ENCODE assay signal across 19 mouse cellular contexts in the genomic region with DNA sequence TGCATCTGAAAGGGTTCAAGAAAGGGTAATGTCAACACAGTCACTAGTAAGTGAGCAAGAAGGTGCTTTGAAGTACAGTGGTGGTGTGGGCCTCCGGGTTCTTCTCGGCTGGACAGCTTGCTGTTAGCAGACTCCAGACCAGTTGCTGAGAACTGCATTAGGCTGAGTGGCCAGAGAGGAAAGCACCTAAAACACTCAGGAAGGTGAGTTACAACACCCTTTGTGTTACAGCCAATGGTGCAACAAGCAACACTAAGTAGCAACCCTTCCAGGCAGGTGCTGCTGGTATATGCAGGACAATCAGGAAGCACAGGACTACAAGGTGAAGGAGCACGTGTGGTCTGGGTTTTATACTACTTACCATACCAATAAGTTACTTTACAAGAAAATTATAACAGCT.
DNase-seq lines count a peak whose midpoint lies in the region; ATAC-seq and TF ChIP-seq lines count a peak whose summit lies in the region.
"Had no signal": no experiment of that assay in that cellular context is flagged by ENCODE, and none has a peak within 500 bp of the region (broad histone marks: within the 10 kb centered on the region; RNA-seq: fewer than 3 reads in every experiment).

No protein-coding gene starts in this region.

- H3K4me2 ChIP-seq in heart, embryonic 14.5 days (ENCODE audit: low read length): no peak overlapping the region
- no peak overlapping the region for H3K4me2 ChIP-seq in kidney, embryonic 16.5 days (replicated peaks; ENCODE audit: low read depth, low read length)
- H3K4me2 ChIP-seq: embryonic facial prominence, embryonic 15.5 days; forebrain, embryonic 15.5 days; hindbrain, embryonic 15.5 days had no signal

- no peak for TF ChIP-seq CTCF in heart, adult 2 months (IDR thresholded peaks at IDR 0.05)

- no peak for ATAC-seq in heart, embryonic 14.5 days (ENCODE audit: insufficient number of reproducible peaks, insufficient read depth, low FRiP score, low read depth)
- peak; percentile 49 for ATAC-seq in megakaryocyte, adult 5-6 weeks (ENCODE audit: poor library complexity, severe bottlenecking)
- no peak for ATAC-seq in kidney, embryonic 16.5 days (ENCODE audit: low FRiP score, low TSS enrichment)
- ATAC-seq: forebrain, embryonic 15.5 days had no signal

- 65% methylated on average over 3 of the region's 3 CpGs for WGBS in heart, embryonic 10.5 days
- WGBS in heart, adult 2 months: 72% methylated on average over 3 of the region's 3 CpGs
- 57% methylated on average over 3 of the region's 3 CpGs for WGBS in heart, embryonic 14.5 days
- WGBS in kidney, embryonic 16.5 days: 60% methylated on average over 3 of the region's 3 CpGs

- H3K36me3 ChIP-seq in heart, embryonic 10.5 days: no peaks in the 10 kb centered on the region
- no peaks in the 10 kb centered on the region; the same call in none of the 2 replicates for H3K36me3 ChIP-seq in heart, adult 2 months (ENCODE audit: control insufficient read depth, insufficient read depth, low read length)
- no peaks in the 10 kb centered on the region for H3K36me3 ChIP-seq in heart, embryonic 14.5 days (ENCODE audit: control insufficient read depth, insufficient read depth, low read length)
- H3K36me3 ChIP-seq in kidney, embryonic 16.5 days (ENCODE audit: insufficient read depth, low read length): no peaks in the 10 kb centered on the region
- H3K36me3 ChIP-seq: embryonic facial prominence, embryonic 15.5 days; forebrain, embryonic 15.5 days; hindbrain, embryonic 15.5 days had no signal

- DNase-seq in heart, embryonic 10.5 days (ENCODE audit: low spot score): no peak
- DNase-seq in heart, adult 2 months: no peak
- no peak for DNase-seq in heart, postnatal 36 days
- DNase-seq in lung, postnatal 36 days: peak; percentile 28
- DNase-seq in lung, postnatal 10 days: no peak
- DNase-seq: adrenal gland, postnatal 10 days; cerebellum, adult 11 months; cerebellum, adult 8-10 months; cerebellum, postnatal 14 days; embryo, embryonic 11 days; gastrocnemius, postnatal 36 days; heart, postnatal 14 days had no signal

- no peak overlapping the region for H3K9ac ChIP-seq in heart, adult 2 months (ENCODE audit: low read depth, low read length)
- H3K9ac ChIP-seq in heart, embryonic 14.5 days (ENCODE audit: low read length): no peak overlapping the region
- no peak overlapping the region for H3K9ac ChIP-seq in kidney, embryonic 16.5 days (replicated peaks; ENCODE audit: low read length)
- H3K9ac ChIP-seq: embryonic facial prominence, embryonic 15.5 days; forebrain, embryonic 15.5 days; hindbrain, embryonic 15.5 days had no signal

- H3K27me3 ChIP-seq in heart, embryonic 10.5 days (ENCODE audit: insufficient read depth, poor library complexity, severe bottlenecking): no peaks in the 10 kb centered on the region
- no peaks in the 10 kb centered on the region for H3K27me3 ChIP-seq in heart, adult 2 months (ENCODE audit: control insufficient read depth, insufficient read depth, low read length)
- no peaks in the 10 kb centered on the region for H3K27me3 ChIP-seq in heart, embryonic 14.5 days (ENCODE audit: control insufficient read depth, insufficient read depth, low read length)
- H3K27me3 ChIP-seq in kidney, embryonic 16.5 days (ENCODE audit: insufficient read depth, low read length): no peaks in the 10 kb centered on the region
- H3K27me3 ChIP-seq: embryonic facial prominence, embryonic 15.5 days; forebrain, embryonic 15.5 days; hindbrain, embryonic 15.5 days had no signal

- peak overlapping the region; percentile 3; the same call in 1 of the 2 replicates for H3K27ac ChIP-seq in heart, embryonic 10.5 days
- H3K27ac ChIP-seq in heart, adult 2 months: no peak overlapping the region
- H3K27ac ChIP-seq in heart, embryonic 14.5 days (replicated peaks in 1 of 2; ENCODE audit: control insufficient read depth in 1 of 2, insufficient read depth in 1 of 2, low read depth in 2 of 2, low read length in 2 of 2): peak overlapping the region; percentile 26 to 46; a peak in 3 of 4 replicates
- H3K27ac ChIP-seq in kidney, embryonic 16.5 days (ENCODE audit: low read length): no peak overlapping the region
- H3K27ac ChIP-seq: embryonic facial prominence, embryonic 15.5 days; forebrain, embryonic 15.5 days; hindbrain, embryonic 15.5 days had no signal

- H3K4me3 ChIP-seq in heart, embryonic 10.5 days: no peak overlapping the region
- no peak overlapping the region for H3K4me3 ChIP-seq in heart, adult 2 months
- H3K4me3 ChIP-seq in heart, embryonic 14.5 days (ENCODE audit: control insufficient read depth in 1 of 2, insufficient read depth in 1 of 2, low read depth in 1 of 2, low read length in 2 of 2): no peak overlapping the region
- H3K4me3 ChIP-seq in kidney, embryonic 16.5 days (ENCODE audit: low read length): no peak overlapping the region
- H3K4me3 ChIP-seq: embryonic facial prominence, embryonic 15.5 days; erythroblast, embryonic 14.5 days; forebrain, embryonic 15.5 days; hindbrain, embryonic 15.5 days had no signal

- H3K79me2 ChIP-seq in heart, adult 2 months (replicated peaks; ENCODE audit: control insufficient read depth, insufficient read depth, low read length): no peaks in the 10 kb centered on the region; the same call in 1 of the 2 replicates

- intact Hi-C loops in heart, adult 2 months (cut with DNase I): no loop called here
- intact Hi-C loops in heart, postnatal 36 days (cut with DNase I): no loop called here

- no peaks in the 10 kb centered on the region for H3K9me3 ChIP-seq in heart, embryonic 10.5 days
- H3K9me3 ChIP-seq in heart, embryonic 14.5 days (ENCODE audit: control insufficient read depth, low read length): no peaks in the 10 kb centered on the region
- no peaks in the 10 kb centered on the region for H3K9me3 ChIP-seq in kidney, embryonic 16.5 days (ENCODE audit: low read length)
- H3K9me3 ChIP-seq: embryonic facial prominence, embryonic 15.5 days; forebrain, embryonic 15.5 days; hindbrain, embryonic 15.5 days had no signal

- no peak for TF ChIP-seq POLR2A in heart, adult 2 months (IDR thresholded peaks at IDR 0.05; ENCODE audit: insufficient read depth, low read depth, low read length)

- no peak for TF ChIP-seq EP300 in heart, adult 2 months (IDR thresholded peaks at IDR 0.05; ENCODE audit: insufficient read depth, low read depth, low read length)

- H3K4me1 ChIP-seq in heart, embryonic 10.5 days: peaks cover 13% of the 10 kb centered on the region; the same call in 1 of the 2 replicates
- peaks cover 6% of the 10 kb centered on the region for H3K4me1 ChIP-seq in heart, adult 2 months (ENCODE audit: control insufficient read depth, insufficient read depth, low read length)
- peaks cover 5 to 23% of the 10 kb centered on the region in 2 experiments for H3K4me1 ChIP-seq in heart, embryonic 14.5 days (ENCODE audit: control insufficient read depth in 2 of 2, insufficient read depth in 2 of 2, low read length in 2 of 2)
- H3K4me1 ChIP-seq in kidney, embryonic 16.5 days (ENCODE audit: insufficient read depth, low read length): peaks cover 25% of the 10 kb centered on the region

Comparison
In these comparisons a context has a peak if more than half of its experiments do, and no peak if none do; other contexts are left out.
1. H3K27ac ChIP-seq: peak in heart, embryonic 10.5 days (single experiment) and heart, embryonic 14.5 days (2 of 2); none in heart, adult 2 months (single experiment) and kidney, embryonic 16.5 days (single experiment).